Mouse (Mus musculus) retina, postnatal 7 days (tissue): ENCODE measurements around the gene Ush2a.
A peak's percentile ranks its signal among the peaks of the same experiment; 100 is the strongest.

Experiments
- DNase-seq: peaks from one replicate; pipeline ENCODE4 v3.0.0-alpha.2; 2012; ENCODE audit warnings: low read depth, low spot score

Ush2a gene

GRCm38 (mm10) chr1:188261903-188262682, at the start of gene Ush2a:
Gene Ush2a (plus strand): TSS chr1:188262023.
- peak; percentile 65 for DNase-seq

GRCm38 (mm10) chr1:188214885-188215611, 46.8 kb upstream of the Ush2a start:
- DNase-seq: no peak

- DNase-seq: no peak
Observed at GRCm38 (mm10) chr1:188221226-188221792, 40.5 kb upstream of the Ush2a start.

- DNase-seq: no peak
Observed at GRCm38 (mm10) chr1:188233036-188233724, 28.6 kb upstream of the Ush2a start.

GRCm38 (mm10) chr1:188238636-188239035, 23.2 kb upstream of the Ush2a start:
- DNase-seq: no peak

- DNase-seq: no peak
Observed at GRCm38 (mm10) chr1:188241766-188242165, 20.1 kb upstream of the Ush2a start.

- DNase-seq: no peak
Observed at GRCm38 (mm10) chr1:188257500-188257899, 4.3 kb upstream of the Ush2a start.

GRCm38 (mm10) chr1:188260259-188261107, 1.3 kb upstream of the Ush2a start:
- DNase-seq: no peak

GRCm38 (mm10) chr1:188267127-188267722, 5.4 kb downstream of the Ush2a start:
- no peak for DNase-seq

GRCm38 (mm10) chr1:188269071-188269470, 7.2 kb downstream of the Ush2a start:
- DNase-seq: no peak

GRCm38 (mm10) chr1:188313303-188313702, 51.5 kb downstream of the Ush2a start:
- DNase-seq: no peak

GRCm38 (mm10) chr1:188316574-188316973, 54.8 kb downstream of the Ush2a start:
- DNase-seq: no peak

- no peak for DNase-seq
Observed at GRCm38 (mm10) chr1:188320204-188320603, 58.4 kb downstream of the Ush2a start.

GRCm38 (mm10) chr1:188321534-188321933, 59.7 kb downstream of the Ush2a start:
- DNase-seq: no peak

- DNase-seq: no peak
Observed at GRCm38 (mm10) chr1:188330406-188330805, 68.6 kb downstream of the Ush2a start.

GRCm38 (mm10) chr1:188333936-188334335, 72.1 kb downstream of the Ush2a start:
- DNase-seq: no peak

- no peak for DNase-seq
Observed at GRCm38 (mm10) chr1:188347762-188348161, 85.9 kb downstream of the Ush2a start.

GRCm38 (mm10) chr1:188354726-188355125, 92.9 kb downstream of the Ush2a start:
- no peak for DNase-seq

GRCm38 (mm10) chr1:188363548-188363947, 101.7 kb downstream of the Ush2a start:
- DNase-seq: no peak

- no peak for DNase-seq
Observed at GRCm38 (mm10) chr1:188385180-188385579, 123.4 kb downstream of the Ush2a start.
